Mouse (Mus musculus): ENCODE results near the gene Hmga2. TPM values are rescaled to one million over a fixed set of nuclear protein-coding genes. Genes with fewer than 3 reads are reported as not detected.
A peak's percentile ranks its signal among the peaks of the same experiment; 100 is the strongest.

Hmga2 gene
- total RNA-seq (2021): 6.5 and 6.9 TPM in 2 replicates
- long read RNA-seq, experiment 1, partial matches to known transcripts: 0 of 2 reads
- long read RNA-seq, experiment 1, other reads (novel, unspliced or antisense): 2 of 2 reads
- long read RNA-seq, experiment 2, partial matches to known transcripts: 0 of 1 reads
- long read RNA-seq, experiment 2, other reads (novel, unspliced or antisense): 1 of 1 reads

DNA sequence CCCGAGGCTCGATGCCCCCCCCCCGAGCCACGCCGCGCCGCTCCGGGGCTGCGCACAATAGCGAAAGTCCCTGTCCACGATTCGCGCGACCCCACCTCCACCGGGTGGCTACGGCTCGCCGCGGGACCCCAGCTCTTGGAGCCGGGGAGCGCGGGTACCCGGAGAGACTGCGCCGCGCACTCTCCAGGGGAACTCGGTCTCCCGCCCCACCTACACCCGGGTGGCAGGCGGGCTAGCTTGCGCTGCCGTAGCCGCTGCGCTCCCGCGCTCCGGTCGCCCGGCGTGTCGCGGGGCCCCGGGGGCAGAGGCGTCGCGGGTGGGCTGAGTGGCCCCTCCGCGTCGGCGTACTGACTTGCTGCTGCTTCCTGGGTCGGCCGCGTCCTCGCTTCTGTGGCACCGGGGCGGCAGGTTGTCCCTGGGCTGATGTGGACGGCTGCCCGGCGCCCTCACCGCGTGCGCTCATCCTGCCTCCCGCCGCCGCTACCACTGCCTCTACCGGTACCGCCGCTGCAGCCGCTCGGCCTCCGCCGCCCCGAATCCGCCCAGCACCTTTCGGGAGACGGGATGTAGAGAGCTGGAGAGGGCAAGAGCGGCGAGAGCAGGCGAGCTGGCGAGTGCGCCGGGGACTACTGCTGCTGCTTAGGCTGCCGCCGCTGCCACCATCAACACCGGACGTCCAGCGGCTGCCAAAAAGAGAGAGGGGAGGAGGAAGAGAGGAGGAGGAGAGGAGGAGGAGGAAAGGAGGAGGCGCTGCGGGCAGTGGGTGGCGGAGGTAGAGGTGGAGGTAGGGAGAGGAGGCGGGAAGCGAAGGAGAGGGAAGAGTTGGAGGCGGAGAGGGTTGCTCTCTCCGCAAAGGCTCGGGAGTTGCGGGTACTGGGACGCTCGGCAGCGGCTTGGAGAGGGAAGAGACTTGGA is at the start of gene Hmga2:
TSS of gene Hmga2 (minus strand) at position 869 of the 915 bp plus-strand sequence.
- DNase-seq: peak; percentile 81

DNA sequence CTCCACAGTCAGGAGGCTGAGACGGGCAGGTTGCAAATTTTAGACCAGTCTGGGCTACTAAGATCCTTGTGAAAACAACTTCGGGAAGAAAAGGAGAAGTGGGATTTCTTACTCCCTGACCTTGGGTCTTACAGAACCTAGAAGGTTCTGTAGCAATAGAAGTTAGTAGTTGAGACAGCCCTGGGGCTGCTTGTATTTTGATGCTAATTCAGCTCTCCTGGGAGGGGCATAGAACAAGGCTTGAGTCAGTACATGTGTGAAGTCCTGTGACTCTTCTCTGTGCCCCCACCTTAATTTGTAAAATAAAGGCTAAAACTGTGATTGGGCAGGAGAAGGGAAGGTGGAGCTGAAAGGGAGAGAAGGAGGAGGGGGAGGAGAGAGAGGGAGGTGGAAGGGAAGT is 46.7 kb upstream of the Hmga2 start:
- no peak for DNase-seq

DNA sequence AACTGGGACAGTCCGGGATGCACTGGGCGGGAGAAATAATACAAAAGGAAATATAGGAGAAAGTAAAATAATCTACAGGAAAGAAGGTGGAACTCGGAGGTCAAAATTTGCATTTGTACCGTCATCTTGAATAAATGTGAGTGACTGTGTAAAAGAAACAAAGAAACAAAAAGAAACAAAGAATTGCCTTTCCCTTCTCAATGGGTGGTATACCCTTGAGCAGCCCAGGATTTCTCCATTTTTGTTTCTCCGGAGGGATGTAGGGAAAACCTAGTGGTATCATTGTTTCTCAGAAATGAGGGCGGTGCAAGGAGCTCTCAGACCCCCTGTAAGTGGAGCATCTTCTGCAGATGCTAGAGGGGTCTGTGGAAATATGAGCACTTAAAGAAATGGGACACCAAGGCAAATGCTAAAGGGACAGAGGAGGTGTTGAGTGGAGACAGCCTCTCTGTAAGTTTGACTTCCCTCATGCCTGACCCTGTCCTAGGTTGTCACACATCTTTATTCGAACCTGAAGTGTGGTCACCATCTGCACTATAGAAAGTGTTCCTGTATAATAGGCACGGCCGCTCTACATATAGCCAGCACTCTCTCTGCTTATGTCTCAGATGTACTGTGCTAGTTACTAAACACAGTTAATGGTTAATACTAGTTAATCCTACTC is 45.8 kb upstream of the Hmga2 start:
- no peak for DNase-seq

DNA sequence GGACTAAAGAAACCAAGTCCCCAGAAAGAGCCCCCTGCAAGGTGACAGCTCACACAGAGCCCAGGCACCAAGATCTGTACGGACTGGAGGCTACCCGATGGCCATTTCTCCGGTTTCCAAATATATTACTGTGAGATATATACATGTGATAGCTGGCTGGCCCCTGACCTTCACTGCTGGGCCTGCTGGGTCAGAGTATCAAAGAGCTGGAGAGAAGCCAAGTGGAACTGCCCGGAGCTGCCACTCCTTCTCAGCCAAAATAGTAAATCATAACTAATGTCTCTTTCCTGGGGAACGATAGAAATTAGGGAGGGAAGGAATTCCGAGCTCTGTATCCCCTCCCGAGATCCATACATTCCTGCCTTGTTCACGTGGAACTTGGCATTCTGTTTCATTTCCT is 40.0 kb upstream of the Hmga2 start:
- DNase-seq: peak; percentile 28

DNA sequence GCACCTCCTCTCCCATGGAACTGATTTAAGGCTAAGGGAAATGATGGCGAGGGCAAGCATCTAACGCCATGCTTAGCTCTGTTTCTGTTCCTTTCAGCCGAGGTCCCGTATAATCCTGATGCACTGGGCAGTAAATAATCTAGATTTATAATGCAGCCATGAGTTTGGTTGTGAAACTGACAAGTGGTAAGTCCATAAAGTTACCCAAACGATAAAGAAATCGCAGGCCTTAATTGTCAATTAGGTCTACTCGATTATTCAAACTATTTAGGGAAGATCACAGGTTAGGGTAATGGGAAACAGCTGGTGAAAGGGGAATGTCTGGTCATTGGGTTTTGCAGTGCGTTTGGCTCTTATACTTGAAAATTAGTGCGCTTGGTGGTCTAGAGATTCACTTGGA is 37.5 kb upstream of the Hmga2 start:
- DNase-seq: no peak

DNA sequence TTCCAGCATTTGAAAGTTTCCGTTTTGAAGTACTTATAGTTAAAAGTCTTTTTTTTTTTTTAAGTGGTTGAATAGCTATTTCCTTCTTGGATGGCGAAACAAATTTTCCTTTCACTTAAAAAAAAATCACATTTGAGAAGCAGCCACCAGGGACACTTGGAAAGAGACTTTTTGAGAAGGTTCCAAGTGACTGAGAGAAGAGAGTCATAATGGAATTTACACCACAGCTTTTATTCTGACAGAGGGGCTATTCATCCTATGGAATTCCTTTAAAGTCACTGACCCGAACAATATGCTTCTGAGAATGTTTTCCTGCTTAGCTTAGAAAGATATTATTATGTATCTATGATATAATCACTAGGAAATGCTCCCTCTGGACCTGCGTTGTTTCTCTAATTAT is 36.7 kb upstream of the Hmga2 start:
- no peak for DNase-seq

DNA sequence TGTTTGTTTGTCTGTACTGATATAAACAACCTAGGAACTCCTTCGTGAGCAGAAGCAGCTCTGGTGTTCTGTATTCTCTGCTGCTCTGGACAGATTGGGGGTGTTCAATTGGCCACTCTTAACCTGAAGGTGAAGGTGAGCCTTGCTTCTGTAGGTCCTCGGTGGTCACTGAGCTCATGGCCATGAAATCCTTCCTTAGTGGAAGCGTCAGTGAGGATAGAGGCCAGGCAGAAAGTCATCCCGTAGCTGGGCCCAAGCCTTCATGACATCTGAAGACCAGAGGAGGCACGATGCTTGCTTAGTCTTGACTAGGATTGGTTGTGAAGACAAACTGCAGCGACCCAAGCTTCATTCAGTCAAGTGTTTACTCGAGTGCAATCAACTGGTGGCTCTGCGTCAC is 35.9 kb upstream of the Hmga2 start:
- DNase-seq: no peak

DNA sequence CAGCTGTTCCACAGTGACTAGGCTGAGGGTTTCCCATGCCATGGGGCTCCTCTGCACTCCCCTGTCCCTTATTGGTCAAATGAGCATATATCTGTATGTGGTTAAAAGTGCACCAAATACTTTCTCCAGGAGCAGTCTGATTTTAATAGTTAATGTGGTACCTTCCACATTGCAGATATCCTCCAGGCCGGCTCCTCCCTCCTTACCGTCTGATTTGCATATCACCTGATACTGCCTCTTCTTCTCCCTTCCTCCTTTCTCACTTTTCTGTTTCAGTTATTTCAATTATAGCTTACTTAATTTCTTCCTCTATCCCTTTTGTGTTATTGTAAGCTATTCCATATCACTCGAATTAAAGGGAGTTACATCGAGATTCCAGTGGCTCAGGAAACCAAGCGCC is 27.7 kb upstream of the Hmga2 start:
- no peak for DNase-seq

DNA sequence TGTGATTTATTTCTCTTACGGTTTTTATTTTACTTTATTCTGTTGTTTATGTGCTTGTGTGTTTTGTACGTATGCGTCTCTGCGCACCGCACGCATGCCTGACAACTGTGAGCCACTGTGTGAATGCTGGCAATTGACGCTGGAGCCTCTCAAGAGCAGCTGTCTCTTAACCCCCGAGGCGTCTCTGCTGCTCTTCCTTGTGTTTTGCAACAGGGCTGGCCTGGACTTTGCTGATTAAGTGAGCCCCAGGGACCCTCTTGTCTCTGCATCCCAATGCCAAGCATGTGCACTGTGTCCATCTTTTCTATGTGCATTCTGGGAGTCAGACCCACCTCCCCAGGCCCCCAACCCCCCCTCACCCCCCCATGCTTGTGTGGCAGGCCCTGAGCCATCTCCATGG is 24.5 kb upstream of the Hmga2 start:
- DNase-seq: no peak

DNA sequence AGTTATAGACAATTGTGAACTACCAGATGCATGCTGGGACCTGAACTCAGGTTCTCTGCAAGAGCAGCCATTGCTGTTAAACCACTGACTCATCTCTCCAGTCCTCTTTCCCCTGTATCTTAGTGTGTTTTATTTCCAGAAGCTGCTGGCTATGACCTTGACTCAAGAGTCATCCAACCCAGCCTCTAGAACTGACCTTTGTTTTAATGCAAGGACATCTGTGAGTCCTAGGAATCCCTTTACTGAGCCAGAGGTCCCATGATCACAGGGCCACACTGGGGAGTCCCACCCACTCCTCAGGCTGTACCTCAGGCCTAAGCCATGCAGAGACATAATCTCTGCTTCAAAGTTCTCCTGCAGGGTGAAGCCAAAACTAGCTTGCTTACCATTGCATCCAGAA is 21.8 kb upstream of the Hmga2 start:
- DNase-seq: peak; percentile 29

DNA sequence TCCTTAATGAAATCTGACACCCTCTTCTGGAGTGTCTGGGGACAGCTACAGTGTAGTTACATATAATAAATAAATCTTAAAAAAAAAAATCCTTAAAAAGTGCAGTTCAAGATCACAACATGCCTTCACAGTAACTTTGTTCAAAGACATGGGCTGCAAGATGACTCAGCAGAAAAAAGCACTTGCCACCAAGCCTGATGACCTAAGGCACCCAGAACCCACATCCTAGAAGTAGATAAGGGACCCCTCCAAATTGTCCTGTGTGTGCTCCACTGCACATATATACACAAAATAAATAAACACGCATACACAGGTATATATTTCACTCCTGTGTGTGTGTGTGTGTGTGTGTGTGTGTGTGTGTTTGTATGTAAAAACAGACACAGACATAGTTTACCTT is 18.4 kb upstream of the Hmga2 start:
- DNase-seq: no peak

DNA sequence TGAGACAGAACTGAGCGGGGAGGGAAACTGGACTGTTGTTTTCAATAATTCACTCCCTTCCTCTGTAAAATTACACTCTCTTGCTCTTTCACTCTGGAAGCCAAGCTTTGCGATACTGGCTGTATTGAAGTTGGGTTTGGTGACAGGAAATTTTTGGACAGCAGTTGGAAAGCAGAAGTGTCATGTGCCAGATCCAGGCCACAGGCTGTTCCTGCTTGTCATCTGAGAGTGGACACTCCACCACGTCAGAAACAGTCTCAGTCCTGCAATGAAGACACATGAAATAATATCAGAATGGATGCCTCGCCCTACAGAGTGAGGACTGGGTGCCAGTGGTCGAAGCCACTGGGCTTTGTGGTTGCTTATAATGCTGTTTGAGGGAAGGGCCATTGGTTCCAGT is 15.2 kb upstream of the Hmga2 start:
- DNase-seq: no peak

DNA sequence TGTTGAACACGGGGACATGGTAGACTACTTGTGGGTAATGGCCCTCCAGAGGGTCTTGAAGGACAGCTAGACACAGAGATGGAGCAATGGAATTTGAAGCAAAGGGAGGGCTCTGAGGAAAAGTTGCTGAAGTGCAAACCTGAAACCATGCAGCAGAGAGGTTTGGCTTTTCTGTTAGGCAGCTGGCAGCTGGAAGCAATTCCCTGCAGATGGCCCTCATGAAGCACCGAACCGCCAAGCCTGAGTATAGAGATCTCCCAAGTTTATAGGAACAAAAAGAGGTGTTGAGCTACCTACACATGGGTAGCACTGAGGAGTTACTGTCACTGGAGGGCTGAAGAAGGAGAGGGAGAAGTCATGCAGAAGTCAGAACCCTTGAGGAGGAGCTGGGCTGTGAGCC is 13.3 kb upstream of the Hmga2 start:
- no peak for DNase-seq

DNA sequence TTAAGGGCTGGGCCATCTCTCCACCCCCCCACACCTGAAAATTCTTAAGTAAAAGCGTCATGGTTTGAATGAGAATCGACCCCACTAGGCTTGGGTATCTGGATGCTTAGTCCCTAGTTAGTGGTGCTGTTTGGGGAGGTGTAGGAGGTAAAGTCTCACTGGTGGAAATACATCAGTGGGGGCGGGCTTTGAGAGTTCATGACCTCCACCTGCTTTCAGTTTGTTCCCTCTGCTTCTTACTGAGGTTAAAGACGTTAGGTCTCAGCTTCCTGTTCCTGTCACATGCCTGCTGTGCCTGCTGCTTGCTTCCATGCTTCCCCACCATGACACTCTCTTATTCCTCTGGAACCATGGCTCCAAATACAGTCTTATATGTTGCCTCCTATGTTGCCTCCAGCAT is 12.3 kb upstream of the Hmga2 start:
- DNase-seq: no peak

DNA sequence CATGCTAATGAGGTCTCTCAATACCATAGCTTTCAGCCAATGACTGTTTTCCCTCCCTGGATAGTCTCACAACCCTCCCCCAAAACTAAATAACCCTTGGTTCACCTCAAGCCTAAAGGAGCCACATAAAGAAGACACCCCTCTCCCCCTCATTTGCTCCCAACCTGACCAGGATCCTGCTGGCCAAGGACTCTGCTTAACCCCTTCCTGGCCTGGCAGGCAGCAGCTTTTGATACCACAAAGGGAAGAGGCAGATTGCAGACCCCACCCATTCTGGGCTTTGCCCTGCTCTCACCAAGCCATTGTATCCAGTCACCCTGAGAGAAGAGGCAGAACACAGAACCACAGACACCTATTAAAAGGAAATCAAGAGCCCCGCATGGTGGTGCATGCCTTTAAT is 11.6 kb upstream of the Hmga2 start:
- DNase-seq: no peak

DNA sequence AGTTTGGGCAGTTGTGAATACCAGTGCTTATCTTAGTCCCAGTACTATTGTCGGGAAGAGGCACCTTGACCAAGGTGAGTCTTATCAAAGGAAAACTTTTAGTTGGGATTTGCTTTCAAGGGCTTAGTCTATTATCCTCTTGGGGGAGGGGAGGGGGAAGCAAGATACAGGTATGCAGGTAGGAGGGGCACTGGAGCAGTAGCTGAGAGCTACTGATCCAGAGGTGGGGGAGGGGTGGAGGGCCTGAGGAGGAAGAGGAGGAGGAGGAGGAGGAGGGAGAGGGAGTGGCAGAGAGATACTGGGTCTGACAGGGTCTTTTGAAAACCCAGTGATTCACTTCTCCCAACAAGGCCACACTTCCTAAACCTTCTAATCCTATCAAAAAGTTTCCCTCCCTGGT is 9.2 kb upstream of the Hmga2 start:
- DNase-seq: no peak

DNA sequence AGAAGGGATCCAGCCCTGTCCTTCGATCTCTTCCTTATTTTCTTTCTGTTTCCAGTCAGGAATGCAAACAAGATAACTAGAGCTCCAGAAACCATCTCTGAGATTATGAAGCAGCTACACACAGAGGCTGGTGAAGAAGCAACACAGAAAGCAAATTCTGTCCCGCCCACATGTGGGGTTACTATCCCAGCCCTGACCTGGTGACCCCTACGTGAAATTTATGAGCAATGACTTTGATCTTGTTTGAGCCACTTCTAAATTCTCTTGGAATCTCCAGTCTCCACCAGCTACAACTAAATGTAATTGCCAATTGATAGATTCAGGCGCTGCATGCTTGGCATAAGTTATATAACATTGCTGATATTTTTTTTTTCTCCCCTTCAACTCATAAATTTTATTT is 7.9 kb upstream of the Hmga2 start:
- DNase-seq: peak; percentile 14

DNA sequence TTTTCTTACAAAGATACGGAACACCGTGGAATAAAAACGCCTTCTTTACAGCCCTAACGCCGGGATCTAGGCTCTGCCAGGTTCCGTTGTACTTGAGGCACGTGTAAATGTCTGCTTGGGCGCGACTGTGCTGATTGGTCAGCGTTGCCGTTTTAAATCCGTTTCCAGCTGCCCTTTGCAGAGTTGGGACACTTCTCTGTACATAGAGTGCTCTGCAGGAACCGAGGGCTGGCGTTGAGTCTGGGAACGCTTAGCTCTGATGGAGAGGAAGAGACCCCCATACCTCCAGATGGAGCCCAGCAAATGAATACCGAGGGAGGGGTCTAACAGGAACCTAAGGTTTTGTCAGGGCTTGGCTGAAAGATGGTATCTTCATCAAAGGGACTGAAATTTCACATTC is 1.9 kb upstream of the Hmga2 start:
- DNase-seq: peak; percentile 64

DNA sequence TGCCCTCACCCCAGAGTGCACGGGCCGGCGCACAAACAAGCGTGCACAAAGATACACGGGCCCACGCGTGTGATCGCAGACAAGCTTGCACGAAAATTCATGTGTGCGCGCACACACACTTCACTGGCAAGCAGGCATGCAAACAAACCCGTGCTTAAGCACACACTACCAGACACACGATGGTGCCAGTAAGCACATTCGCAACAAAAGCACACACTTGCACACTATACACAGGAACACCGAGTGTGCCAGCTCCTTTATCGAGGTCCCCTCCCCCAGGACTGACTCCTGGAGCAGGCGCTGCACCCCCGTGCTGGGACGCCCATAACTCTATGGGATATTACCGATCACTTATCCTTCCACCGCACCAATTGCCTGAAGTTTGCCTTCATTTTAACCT is 1.2 kb upstream of the Hmga2 start:
- peak; percentile 44 for DNase-seq

DNA sequence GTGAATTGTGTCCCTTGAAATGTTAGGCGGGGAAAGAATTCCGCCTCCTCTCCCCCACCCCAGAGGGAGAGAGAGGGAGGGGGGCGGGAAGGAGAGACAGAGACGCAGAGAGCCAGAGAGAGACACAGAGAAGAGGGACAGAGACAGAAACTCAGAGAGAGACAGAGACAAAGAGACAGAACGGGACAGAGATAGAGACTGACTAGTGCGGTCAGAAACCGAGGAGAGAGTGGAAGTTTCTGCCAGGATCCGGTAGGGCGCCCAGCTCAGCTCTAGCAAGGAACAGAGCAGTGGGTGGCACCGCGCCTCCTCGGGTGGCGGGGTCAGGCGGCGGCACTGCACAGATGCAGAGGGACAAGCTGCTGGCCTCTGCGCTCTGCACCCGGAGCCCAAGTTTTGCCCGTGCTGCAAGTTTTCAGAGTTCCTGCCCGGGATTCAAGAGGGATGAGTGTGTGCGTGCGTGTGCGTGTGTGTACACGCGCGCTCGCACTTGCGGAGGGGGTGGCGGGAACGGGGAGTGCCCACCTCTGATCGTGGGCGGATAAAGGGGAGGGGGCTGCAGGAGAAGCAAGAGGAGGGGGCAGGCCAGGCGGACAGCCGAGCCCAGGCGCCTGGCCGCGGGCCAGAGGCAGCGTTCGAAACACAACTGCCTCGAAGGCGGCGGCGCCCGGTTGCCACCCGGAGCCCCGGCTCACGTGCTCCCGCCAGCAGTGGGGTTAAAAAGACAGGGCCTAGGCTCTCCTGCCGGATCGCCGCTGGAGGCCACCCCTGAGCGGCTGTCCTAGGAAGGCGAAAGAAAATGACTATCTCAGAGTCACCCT is 457 bp upstream of the Hmga2 start:
- DNase-seq: peak; percentile 85

DNA sequence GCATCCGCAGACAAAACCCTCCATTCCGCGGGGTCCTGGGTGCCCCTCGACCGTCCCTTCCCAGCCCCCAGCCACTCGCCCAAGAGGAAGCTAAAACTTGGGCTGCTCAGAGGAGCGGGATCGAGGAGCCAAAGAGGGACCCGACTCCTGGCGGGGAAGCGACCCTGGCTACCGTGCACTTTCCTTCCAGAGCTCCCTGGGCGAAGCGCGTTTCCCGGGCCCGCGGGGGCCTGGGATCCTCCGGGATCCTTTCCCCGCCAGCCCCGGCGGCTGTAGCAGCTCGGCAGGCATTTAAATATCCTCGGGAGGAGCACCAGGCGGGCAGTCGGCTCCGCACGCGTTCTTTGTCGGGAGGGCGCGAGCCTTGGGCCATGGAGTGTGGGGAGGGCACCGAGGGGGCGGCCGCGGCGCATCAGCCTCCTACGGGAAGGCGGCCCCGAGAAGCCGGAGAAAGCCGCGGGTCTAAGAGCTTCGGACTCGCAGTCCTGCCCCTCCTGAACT is 1.2 kb downstream of the Hmga2 start:
- DNase-seq: peak; percentile 73

DNA sequence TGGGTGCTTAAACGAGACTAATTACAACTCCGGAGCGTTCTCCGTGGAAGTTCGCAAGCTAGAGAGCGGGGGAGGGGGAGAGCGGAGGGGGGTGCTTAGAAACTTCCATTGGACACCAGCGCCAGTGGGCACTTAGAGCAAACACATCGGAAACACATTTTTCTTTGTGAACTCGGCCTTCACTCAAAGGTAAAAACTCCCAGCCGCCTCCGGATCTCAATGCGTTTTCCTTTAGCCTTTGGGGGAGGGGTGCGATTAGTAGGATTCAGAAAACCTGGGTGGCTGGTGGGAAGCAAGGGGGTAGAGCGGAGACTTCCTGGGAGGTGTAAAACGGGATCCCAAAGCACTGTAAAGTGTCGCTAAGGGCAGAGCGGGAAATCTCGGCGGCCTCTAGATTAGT is 2.0 kb downstream of the Hmga2 start:
- DNase-seq: peak; percentile 56
